Mouse (Mus musculus): ENCODE measurements around the gene Dcst1.

Gene Dcst1

GRCm38 (mm10) chr3:89365153-89365485 is at the start of gene Dcst1:
Gene Dcst1 (minus strand): TSS chr3:89365253.
- no peak for DNase-seq

DNA sequence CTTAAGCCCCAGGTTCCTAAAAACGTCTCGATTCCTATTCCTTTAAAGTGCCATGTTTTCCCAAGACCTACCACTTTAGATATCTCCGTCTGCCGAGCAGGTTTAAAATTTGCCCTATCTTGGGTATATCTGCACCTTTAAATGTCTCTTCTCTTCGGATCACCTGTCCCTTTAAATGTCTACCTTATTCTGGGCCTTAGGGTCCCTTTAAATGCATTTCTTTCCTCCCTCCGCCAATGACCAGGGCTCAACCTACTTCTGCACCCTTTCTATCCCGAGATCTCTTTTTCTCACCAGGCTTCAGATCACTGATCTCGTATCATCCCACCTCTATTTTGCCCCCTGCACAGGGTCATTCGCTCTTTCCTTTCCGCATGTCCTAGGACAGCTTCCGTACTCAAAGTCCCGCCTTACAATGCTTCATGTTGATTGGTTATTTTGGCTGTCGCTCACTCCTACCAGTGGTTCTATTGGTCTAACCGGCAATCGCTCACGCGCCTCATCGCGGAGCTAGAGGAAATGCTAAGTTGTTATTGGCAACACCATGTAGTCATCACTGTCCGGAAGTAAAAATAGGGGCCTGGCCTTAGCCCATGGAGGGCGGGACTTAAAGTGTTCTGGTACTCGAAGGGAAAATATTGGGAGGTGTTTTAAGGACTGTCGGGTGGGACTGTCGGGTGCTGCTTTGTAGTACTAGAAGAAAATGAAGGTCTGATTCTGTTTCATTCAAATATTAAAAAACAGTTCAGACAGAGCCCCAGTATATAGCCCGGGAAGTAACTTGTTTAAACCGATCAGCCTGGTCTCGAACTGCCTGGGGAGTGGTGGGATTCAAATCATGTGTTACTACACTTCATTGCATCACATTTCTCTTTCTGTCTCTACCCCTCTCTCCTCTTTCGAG is 46.7 kb upstream of the Dcst1 start, which contains the start of gene Flad1:
Gene Flad1, minus strand, starts transcription at position 381 of the 904 bp plus-strand sequence.
- DNase-seq = peak; percentile 96 to 98

GRCm38 (mm10) chr3:89410864-89411263 is 45.8 kb upstream of the Dcst1 start:
- no peak for DNase-seq

DNA sequence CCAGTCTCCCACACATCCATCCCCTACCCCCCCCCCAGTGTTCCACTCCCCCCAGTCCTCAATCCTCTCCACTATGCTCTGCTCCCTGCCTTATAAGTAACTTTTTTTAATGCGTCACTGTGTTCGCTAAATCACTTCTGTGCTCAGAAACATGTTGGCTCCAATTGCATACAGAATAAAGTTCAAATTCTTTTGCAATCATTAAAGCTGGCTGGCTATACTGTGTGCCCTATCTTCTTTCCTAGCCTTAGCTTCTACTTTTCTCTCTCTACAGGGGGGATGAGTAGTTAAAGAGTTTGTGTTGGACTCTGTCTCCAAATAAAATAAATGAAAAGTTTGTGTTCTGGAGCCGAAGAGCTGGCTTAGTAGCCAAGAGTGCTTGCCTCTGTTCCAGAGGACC is 44.6 kb upstream of the Dcst1 start:
- no peak for DNase-seq

- no peak for DNase-seq
These were observed 43.4 kb upstream of the Dcst1 start for GRCm38 (mm10) chr3:89408448-89408847.

DNA sequence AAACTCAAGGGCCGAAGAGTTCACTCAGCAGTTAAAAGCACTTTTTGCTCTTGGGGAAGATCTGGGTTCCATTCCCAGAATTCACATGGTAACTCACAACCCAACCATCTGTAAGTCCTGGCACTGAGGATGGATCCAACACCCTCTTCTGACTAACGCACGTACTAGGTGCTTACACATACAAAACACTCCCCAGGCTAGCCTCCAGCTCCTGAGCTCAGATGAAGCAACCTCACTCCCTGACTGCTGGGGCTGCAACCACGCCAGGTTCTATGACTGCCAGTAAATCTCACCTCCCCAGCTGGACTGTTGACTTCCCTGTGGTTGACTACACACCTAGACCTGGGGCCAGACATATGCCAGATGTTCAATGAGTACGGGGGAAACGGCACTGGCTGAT is 41.8 kb upstream of the Dcst1 start:
- no peak for DNase-seq

DNA sequence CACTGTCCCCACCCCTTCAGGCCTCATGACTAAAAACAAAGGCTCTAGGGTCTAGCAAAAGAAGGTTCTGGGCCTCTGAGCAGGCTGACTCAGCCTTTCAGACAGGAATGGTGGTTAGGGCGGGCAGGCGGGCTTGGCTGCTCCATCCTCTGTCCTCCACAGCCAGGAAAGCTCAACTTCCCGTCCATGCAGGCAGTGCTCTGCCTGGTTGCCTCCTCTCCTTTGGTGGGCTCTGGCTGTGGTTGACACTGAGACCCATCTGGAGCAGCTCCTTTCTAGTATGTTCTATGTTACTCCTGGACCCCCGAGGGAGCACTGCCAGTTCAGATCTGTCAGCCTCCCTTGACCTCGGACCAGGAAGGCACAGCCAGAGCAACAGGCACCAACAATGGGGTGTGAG is 37.6 kb upstream of the Dcst1 start, which contains the start of gene Lenep:
Gene Lenep, minus strand, starts transcription at position 101 of the 400 bp plus-strand sequence.
- DNase-seq = no peak

DNA sequence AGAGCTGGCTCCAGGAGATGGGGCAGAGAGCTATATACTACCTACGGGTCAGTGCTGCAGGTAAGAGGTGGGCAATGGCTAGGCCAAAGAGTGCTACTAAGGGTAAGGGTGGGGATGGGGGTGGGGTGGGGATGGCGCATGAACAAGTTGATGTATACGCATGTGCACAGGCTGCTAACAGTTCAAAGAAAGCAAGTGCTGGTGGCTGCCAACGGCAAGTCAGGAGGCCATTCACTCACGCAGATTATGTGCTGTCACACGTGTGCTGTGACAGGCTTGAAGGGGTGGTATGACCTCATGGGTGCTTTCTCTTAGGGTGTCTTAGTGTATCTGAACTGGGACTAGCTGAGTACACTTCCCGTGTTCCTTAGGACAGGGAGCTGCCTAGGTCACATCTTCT is 36.3 kb upstream of the Dcst1 start:
- DNase-seq = no peak

DNA sequence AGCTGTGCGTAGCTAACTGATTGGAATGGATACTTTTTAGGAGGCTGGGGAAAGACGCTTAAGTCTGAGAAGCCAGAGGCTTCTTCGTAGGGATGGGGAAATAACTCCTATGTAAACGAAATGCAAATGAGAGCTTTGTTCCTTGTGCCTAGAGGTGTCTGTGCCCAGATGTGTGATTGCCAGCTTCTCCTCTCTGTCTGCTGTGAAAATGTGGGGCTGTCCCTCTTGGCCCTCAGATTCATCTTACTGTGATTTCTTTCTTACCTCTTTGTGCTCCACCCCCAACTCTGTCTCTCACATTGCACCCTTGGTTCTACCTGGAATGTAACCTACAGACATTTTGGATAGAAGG is 31.6 kb upstream of the Dcst1 start:
- DNase-seq = no peak

GRCm38 (mm10) chr3:89395806-89396653 is 31.0 kb upstream of the Dcst1 start:
- peak; percentile 76 to 88 for DNase-seq

- DNase-seq = no peak
These were observed 30.4 kb upstream of the Dcst1 start for GRCm38 (mm10) chr3:89395419-89395805.

- DNase-seq = no peak
These were observed 29.8 kb upstream of the Dcst1 start for GRCm38 (mm10) chr3:89394894-89395256.

DNA sequence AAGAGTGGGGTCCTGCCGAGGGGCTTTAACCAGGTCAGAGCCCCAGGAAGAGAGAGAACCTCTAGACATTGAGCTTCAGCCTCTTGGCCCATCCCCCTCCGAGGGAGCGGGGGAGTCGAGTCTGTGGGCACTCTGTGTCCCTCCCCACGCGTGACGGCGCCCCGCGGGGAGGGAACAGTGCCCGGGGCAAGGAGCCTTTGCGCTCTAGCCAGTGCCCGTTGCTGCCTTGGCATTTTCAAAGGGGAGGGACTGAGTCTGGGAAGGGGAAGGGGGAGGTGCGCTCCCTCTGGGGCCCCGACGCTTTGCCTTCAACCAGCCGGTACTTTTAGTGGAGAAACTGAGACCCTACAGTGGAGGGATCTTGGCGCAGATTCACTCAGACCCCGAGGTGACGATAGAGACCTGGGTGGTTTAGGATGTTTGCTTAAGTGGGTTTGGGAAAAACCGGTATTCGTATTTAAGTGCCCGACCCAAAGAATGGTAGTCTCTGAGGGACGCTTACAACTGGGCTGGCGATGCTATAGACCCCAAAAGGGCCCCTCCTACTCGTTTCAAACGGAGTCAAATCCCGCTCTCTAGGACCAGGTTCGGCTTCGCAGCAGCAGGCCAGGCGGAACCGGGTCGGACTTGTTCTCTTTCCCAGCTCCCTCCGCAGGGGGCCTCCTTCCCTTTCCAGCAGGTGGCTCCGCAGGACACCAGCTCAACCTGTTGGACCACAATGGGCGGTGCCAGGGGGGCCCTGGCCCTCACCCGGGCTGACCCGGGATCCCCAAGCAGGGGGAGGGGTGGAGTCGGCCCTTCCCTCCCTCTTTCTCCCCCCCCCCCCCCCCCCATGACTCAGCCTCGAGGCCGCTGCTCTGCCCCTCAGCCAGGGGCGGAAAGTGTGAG is 29.2 kb upstream of the Dcst1 start, which contains the start of gene Zbtb7b:
Gene Zbtb7b, minus strand, starts transcription at position 771 of the 888 bp plus-strand sequence.
- DNase-seq = no peak

DNA sequence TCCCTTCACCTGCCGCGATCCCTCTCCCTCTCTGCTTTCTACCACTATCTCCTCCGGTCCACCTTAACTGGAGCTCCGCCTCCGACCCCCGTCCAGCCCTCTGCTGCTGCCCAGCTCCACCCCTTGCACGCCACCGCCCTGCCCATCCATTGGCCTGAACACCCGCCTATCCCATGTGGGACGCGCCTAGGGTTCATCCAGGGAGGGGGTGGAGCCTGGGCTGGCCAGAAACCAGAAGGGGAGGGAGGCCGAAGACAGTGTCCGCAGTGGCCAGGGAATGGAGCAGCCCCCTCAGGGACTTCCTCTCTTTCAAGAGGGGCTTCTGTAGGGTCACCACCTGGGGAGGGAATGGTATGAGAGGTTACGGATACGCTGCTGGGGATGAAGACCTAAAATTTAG is 28.6 kb upstream of the Dcst1 start:
- peak; percentile 68 to 80 for DNase-seq

- no peak for DNase-seq
These were observed 27.8 kb upstream of the Dcst1 start for GRCm38 (mm10) chr3:89392871-89393311.

- peak in 1 of 2 experiments; percentile 35 for DNase-seq
These were observed 26.8 kb upstream of the Dcst1 start for GRCm38 (mm10) chr3:89391663-89392511.

GRCm38 (mm10) chr3:89390699-89391662 is 25.9 kb upstream of the Dcst1 start:
- peak; percentile 37 to 66 for DNase-seq

- DNase-seq = no peak
These were observed 25.1 kb upstream of the Dcst1 start for GRCm38 (mm10) chr3:89390111-89390515.

DNA sequence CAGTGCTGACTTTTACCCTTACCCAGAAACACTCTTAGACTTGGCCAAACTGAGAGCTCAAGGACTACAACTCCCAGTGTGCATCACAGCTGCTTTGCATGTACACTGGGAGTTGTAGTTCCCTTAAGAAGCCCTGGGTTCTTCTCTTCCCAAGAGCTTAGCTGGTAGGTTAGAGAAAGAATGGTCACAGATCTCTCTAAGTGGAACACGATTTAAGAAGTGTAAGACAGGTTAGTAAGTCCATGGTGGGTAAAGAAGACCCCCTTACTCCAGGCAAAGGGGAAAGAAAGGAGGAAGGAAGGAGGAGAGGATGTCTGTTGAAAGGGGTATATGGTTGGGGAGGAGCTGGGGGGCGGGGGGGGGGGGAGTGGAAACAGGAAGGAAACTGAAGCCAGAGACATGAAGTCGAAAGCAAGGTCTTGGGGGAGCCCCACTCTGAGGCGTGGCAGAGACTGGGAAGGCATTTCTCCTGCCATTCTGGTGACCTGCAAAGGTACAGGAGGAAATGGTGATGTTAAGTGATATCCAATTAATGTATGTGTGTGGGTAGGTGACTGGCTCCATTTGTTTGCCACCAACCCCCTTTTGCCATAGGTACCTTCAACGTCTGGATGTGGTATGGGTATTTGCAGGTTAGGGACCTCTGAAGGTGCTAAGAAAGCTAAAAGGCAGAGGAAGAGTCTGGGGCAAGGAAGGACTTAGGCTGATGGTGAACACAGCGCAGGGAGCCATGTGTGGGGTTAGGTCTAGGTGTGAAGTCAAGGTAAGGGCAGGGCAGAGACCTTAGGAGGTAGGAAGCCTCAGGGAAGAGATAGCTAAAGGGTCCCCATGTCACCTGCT is 24.1 kb upstream of the Dcst1 start:
- peak; percentile 40 to 60 for DNase-seq

Measured in thymus, postnatal 36 days (tissue).